Mouse (Mus musculus): Measurements from ENCODE around the gene Olfr159. TPM values are rescaled to one million over a fixed set of nuclear protein-coding genes. Genes with fewer than 3 reads are reported as not detected.

Olfr159 gene
- polyA plus RNA-seq, 1 experiment from 2014 or later = not detected

GRCm38 (mm10) chr4:43729794-43730550 is 40.8 kb downstream of the Olfr159 start, which contains the start of gene Spaar:
TSS of gene Spaar (plus strand) at chr4:43730034.
- H3K9me3 ChIP-seq (replicated peaks) = no peaks in the 10 kb centered on the region
- H3K4me2 ChIP-seq = no peak within 1 kb of the TSS
- no peak within 1 kb of the TSS for H3K9ac ChIP-seq
- 0 out of 2 replicates have a peak within 1 kb of the TSS, but pooled peaks have one; percentile 26 for H3K27ac ChIP-seq (replicated peaks)
- no peaks in the 10 kb centered on the region for H3K36me3 ChIP-seq (replicated peaks)
- peaks cover 33% of the 10 kb centered on the region for H3K4me1 ChIP-seq (replicated peaks)
- H3K27me3 ChIP-seq = no peaks in the 10 kb centered on the region
- no peak within 1 kb of the TSS for H3K4me3 ChIP-seq (replicated peaks)
- ATAC-seq (ENCODE audit: insufficient read depth) = no peak
- 18% methylated on average over 14 of the region's 14 CpGs for WGBS (ENCODE audit: insufficient replicate concordance)

- 14% methylated on average over 3 of the region's 3 CpGs for WGBS (ENCODE audit: insufficient replicate concordance)
- H3K27me3 ChIP-seq = no peaks in the 10 kb centered on the region
- H3K36me3 ChIP-seq (replicated peaks) = no peaks in the 10 kb centered on the region
- H3K4me1 ChIP-seq (replicated peaks) = peaks cover 33% of the 10 kb centered on the region
- 0 out of 2 replicates have a peak overlapping the region, but pooled peaks have one; percentile 26 for H3K27ac ChIP-seq (replicated peaks)
- H3K4me3 ChIP-seq (replicated peaks) = no peak overlapping the region
- no peak for ATAC-seq (ENCODE audit: insufficient read depth)
- no peaks in the 10 kb centered on the region for H3K9me3 ChIP-seq (replicated peaks)
- no peak overlapping the region for H3K9ac ChIP-seq
- no peak overlapping the region for H3K4me2 ChIP-seq
These were observed 41.7 kb downstream of the Olfr159 start for GRCm38 (mm10) chr4:43729126-43729525.

- ATAC-seq (ENCODE audit: insufficient read depth) = no peak
These were observed 42.2 kb downstream of the Olfr159 start for GRCm38 (mm10) chr4:43728576-43728954.

GRCm38 (mm10) chr4:43727718-43728575 is 42.9 kb downstream of the Olfr159 start:
- H3K9me3 ChIP-seq (replicated peaks) = no peaks in the 10 kb centered on the region
- no peak overlapping the region for H3K9ac ChIP-seq
- H3K4me2 ChIP-seq = no peak overlapping the region
- no peak for ATAC-seq (ENCODE audit: insufficient read depth)
- WGBS (ENCODE audit: insufficient replicate concordance) = 48% methylated on average over 7 of the region's 7 CpGs
- no peak overlapping the region for H3K4me3 ChIP-seq (replicated peaks)
- H3K27me3 ChIP-seq = no peaks in the 10 kb centered on the region
- H3K27ac ChIP-seq (replicated peaks) = peak overlapping the region; percentile 11; the same call in 1 of the 2 replicates
- H3K4me1 ChIP-seq (replicated peaks) = peaks cover 33% of the 10 kb centered on the region
- H3K36me3 ChIP-seq (replicated peaks) = no peaks in the 10 kb centered on the region

More at GRCm38 (mm10) chr4:43728576-43728954, 42.2 kb downstream of the Olfr159 start:
- WGBS (ENCODE audit: insufficient replicate concordance) = 20% methylated on average over 5 of the region's 5 CpGs
- Histone ChIP-seq H3K4me3 (replicated peaks) (no peak overlapping the region), H3K9me3 (replicated peaks) (no peaks in the 10 kb centered on the region), H3K36me3 (replicated peaks) (no peaks in the 10 kb centered on the region), H3K27me3 (no peaks in the 10 kb centered on the region), H3K9ac (no peak overlapping the region), H3K4me2 (no peak overlapping the region), H3K4me1 (replicated peaks) (peaks cover 33% of the 10 kb centered on the region), H3K27ac (replicated peaks) (0 out of 2 replicates have a peak overlapping the region, but pooled peaks have one; percentile 26)

GRCm38 (mm10) chr4:43726995-43727394 is 43.8 kb downstream of the Olfr159 start, which contains the start of gene Hrct1:
TSS of gene Hrct1 (plus strand) at chr4:43727188.
- Histone ChIP-seq H3K9ac (no peak within 1 kb of the TSS), H3K27me3 (no peaks in the 10 kb centered on the region), H3K4me1 (replicated peaks) (peaks cover 33% of the 10 kb centered on the region), H3K27ac (replicated peaks) (peak within 1 kb of the TSS; percentile 11; the same call in 1 of the 2 replicates), H3K36me3 (replicated peaks) (no peaks in the 10 kb centered on the region), H3K4me3 (replicated peaks) (no peak within 1 kb of the TSS), H3K4me2 (no peak within 1 kb of the TSS), H3K9me3 (replicated peaks) (no peaks in the 10 kb centered on the region)
- no peak for ATAC-seq (ENCODE audit: insufficient read depth)
- 39% methylated on average over 3 of the region's 3 CpGs for WGBS (ENCODE audit: insufficient replicate concordance)

- Histone ChIP-seq H3K4me1 (replicated peaks) (peaks cover 33% of the 10 kb centered on the region), H3K27ac (replicated peaks) (no peak overlapping the region), H3K36me3 (replicated peaks) (no peaks in the 10 kb centered on the region), H3K27me3 (no peaks in the 10 kb centered on the region), H3K9me3 (replicated peaks) (no peaks in the 10 kb centered on the region), H3K4me3 (replicated peaks) (no peak overlapping the region), H3K9ac (no peak overlapping the region), H3K4me2 (no peak overlapping the region)
- no peak for ATAC-seq (ENCODE audit: insufficient read depth)
- WGBS (ENCODE audit: insufficient replicate concordance) = 40% methylated on average over 12 of the region's 12 CpGs
These were observed 44.4 kb downstream of the Olfr159 start for GRCm38 (mm10) chr4:43726228-43726993.

- H3K9me3 ChIP-seq (replicated peaks) = no peaks in the 10 kb centered on the region
- H3K36me3 ChIP-seq (replicated peaks) = no peaks in the 10 kb centered on the region
- H3K4me3 ChIP-seq (replicated peaks) = no peak overlapping the region
- peaks cover 22% of the 10 kb centered on the region for H3K4me1 ChIP-seq (replicated peaks)
- WGBS (ENCODE audit: insufficient replicate concordance) = 14% methylated on average over 1 of the region's 1 CpGs
- H3K27me3 ChIP-seq = no peaks in the 10 kb centered on the region
- H3K4me2 ChIP-seq = no peak overlapping the region
- no peak for ATAC-seq (ENCODE audit: insufficient read depth)
- no peak overlapping the region for H3K9ac ChIP-seq
- no peak overlapping the region for H3K27ac ChIP-seq (replicated peaks)
These were observed 46.0 kb downstream of the Olfr159 start for GRCm38 (mm10) chr4:43724764-43725163.

- WGBS (ENCODE audit: insufficient replicate concordance) = 78% methylated on average over 4 of the region's 4 CpGs
- no peaks in the 10 kb centered on the region for H3K36me3 ChIP-seq (replicated peaks)
- no peaks in the 10 kb centered on the region; the same call in 1 of the 2 replicates for H3K4me1 ChIP-seq (replicated peaks)
- no peak overlapping the region for H3K9ac ChIP-seq
- ATAC-seq (ENCODE audit: insufficient read depth) = no peak
- H3K9me3 ChIP-seq (replicated peaks) = no peaks in the 10 kb centered on the region
- no peaks in the 10 kb centered on the region for H3K27me3 ChIP-seq
- H3K4me2 ChIP-seq = no peak overlapping the region
- no peak overlapping the region for H3K27ac ChIP-seq (replicated peaks)
- H3K4me3 ChIP-seq (replicated peaks) = no peak overlapping the region
These were observed 48.6 kb downstream of the Olfr159 start for GRCm38 (mm10) chr4:43722191-43722590.

- H3K4me2 ChIP-seq = no peak overlapping the region
- WGBS (ENCODE audit: insufficient replicate concordance) = 55% methylated on average over 13 of the region's 16 CpGs
- H3K27ac ChIP-seq (replicated peaks) = no peak overlapping the region
- no peak overlapping the region for H3K4me3 ChIP-seq (replicated peaks)
- H3K36me3 ChIP-seq (replicated peaks) = no peaks in the 10 kb centered on the region
- ATAC-seq (ENCODE audit: insufficient read depth) = no peak
- no peaks in the 10 kb centered on the region for H3K4me1 ChIP-seq (replicated peaks)
- no peaks in the 10 kb centered on the region for H3K27me3 ChIP-seq
- no peak overlapping the region for H3K9ac ChIP-seq
- H3K9me3 ChIP-seq (replicated peaks) = no peaks in the 10 kb centered on the region
These were observed 50.1 kb downstream of the Olfr159 start for GRCm38 (mm10) chr4:43720491-43721228.
